ENCODE assay signal across 29 mouse cellular contexts in the genomic region with DNA sequence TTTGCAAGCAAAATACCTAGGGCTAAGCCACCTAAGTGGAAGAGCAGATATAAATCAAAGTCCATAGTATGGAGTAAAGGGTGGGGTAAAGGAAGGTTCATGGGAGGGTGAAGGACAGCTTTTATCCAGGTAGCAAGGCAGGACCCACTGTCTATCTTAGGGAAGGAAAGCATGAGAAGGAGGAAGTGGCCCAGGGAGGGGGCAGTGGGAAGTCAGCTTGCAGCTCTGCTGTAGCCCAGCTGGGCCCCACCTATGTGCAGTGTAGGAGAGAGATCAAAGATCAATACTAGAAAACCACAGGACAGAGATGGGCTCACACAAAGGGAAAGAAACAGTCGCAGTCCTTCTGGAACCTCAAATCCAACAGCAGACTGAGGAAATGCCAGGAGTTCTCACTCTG. TPM values are rescaled to one million over a fixed set of nuclear protein-coding genes. Genes with fewer than 3 reads are reported as not detected.
"Had no signal": no experiment of that assay in that cellular context is flagged by ENCODE, and none has a peak within 500 bp of the region (broad histone marks: within the 10 kb centered on the region; RNA-seq: fewer than 3 reads in every experiment).

No protein-coding gene starts in this region.

- H3K9me3 ChIP-seq: kidney, embryonic 15.5 days; limb, embryonic 15.5 days; liver, embryonic 13.5 days; midbrain, embryonic 12.5 days had no signal

- ATAC-seq: midbrain, embryonic 16.5 days had no signal

- H3K4me3 ChIP-seq: kidney, embryonic 15.5 days; left cerebral cortex, adult 2 months; limb, embryonic 12.5 days; limb, embryonic 15.5 days; liver, embryonic 13.5 days; midbrain, embryonic 12.5 days; myocyte; neural tube, embryonic 13.5 days had no signal

- H3K4me1 ChIP-seq: kidney, embryonic 15.5 days; limb, embryonic 12.5 days; limb, embryonic 15.5 days; liver, embryonic 13.5 days; midbrain, embryonic 12.5 days; neural tube, embryonic 13.5 days had no signal

- H3K4me2 ChIP-seq: kidney, embryonic 15.5 days; limb, embryonic 12.5 days; limb, embryonic 15.5 days; liver, embryonic 13.5 days; midbrain, embryonic 12.5 days; neural tube, embryonic 13.5 days had no signal

- DNase-seq: kidney, adult 11 months; kidney, adult 8-10 months; kidney, postnatal 10 days; kidney, postnatal 36 days; layer of hippocampus, postnatal 36 days; left cerebral cortex, postnatal 4 days; liver, embryonic 13.5 days; lung, adult 2 months; lung, postnatal 14 days; retina, postnatal 1 day; right cerebral cortex, postnatal 25 days; thymus, adult 2 months; thymus, postnatal 14 days; thymus, postnatal 4 days had no signal

- H3K27ac ChIP-seq: kidney, embryonic 15.5 days; left cerebral cortex, adult 2 months; limb, embryonic 12.5 days; limb, embryonic 15.5 days; liver, embryonic 13.5 days; macrophage; midbrain, embryonic 12.5 days; neural tube, embryonic 13.5 days had no signal

- H3K27me3 ChIP-seq: limb, embryonic 15.5 days had no signal

- H3K9ac ChIP-seq: kidney, embryonic 15.5 days; limb, embryonic 12.5 days; limb, embryonic 15.5 days; liver, embryonic 13.5 days; midbrain, embryonic 12.5 days; neural tube, embryonic 13.5 days had no signal

- H3K36me3 ChIP-seq: kidney, embryonic 15.5 days; limb, embryonic 12.5 days; limb, embryonic 15.5 days; liver, embryonic 13.5 days; midbrain, embryonic 12.5 days; neural tube, embryonic 13.5 days had no signal

RNA-seq across cellular contexts. Expression of a gene that starts 1.1 kb away (rescaled TPM):
- total RNA-seq: megakaryocyte, adult 5-6 weeks; monocyte, adult 5-6 weeks; neutrophil, adult 5-6 weeks had no signal
- polyA plus RNA-seq: kidney, embryonic 15.5 days; limb, embryonic 12.5 days; limb, embryonic 15.5 days; liver, embryonic 13.5 days; liver, embryonic 16.5 days; lung, embryonic 16.5 days; macrophage; midbrain, embryonic 12.5 days; neural tube, embryonic 13.5 days; stomach, embryonic 14.5 days had no signal
